Mouse (Mus musculus) cerebellum, adult 2 months (tissue): ENCODE results near the gene Ptges2.

ENCODE experiments used
- CTCF ChIP-seq: fragments of 200-500 bp; IDR thresholded peaks from 2 replicates; pipeline ENCODE4 v1.5.1; 2011; ENCODE audit warnings: low read depth, mild to moderate bottlenecking, control low read depth, low read length, moderate library complexity, borderline replicate concordance; ENCODE audit not compliant: insufficient read depth
- POLR2A ChIP-seq: fragments of 200-500 bp; IDR thresholded peaks from 2 replicates; pipeline ENCODE4 v1.6.1; 2011; ENCODE audit warnings: low read length, control low read depth, borderline replicate concordance; ENCODE audit not compliant: insufficient read depth

GRCm38 (mm10) chr2:32425568-32425967 is 29.9 kb downstream of the Ptges2 start:
- TF ChIP-seq POLR2A (no peak), CTCF (no peak)
